ENCODE assay signal across 13 mouse cellular contexts in the genomic region with DNA sequence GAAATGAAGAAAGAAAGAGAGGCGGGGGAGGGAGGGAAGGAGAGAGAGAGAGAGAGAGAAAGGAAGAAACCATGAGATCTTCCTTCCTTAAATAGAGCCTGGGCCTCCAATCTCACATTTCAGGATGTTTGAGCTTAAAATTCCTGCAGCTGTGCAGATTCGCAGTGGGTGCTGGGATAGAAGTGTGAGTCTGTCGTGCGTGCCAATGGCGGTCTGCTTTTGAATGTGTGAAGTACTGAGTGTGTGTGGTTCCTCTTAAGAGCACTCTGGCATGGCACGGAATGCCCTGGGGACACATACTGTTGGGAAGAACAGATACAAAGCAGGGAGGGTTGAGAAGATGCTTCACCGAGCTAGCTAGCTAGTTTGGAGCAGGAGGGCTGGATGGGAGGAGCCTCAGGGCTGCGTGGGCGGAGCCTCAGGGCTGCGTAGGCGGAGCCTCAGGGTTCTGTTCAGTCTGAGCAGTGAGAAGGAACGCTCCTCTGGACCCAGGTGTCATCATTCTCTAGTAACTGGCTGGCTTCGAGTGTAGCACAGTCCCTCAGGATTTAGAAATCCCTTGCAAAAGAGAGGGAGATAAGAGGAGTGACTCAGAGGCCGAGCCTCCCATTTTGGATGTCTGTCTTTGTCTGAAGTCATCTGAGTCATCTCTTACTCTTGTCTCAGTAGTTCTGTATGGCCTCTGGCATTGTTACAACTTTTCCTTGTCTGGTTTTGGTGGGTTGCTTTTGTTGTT. TPM values are rescaled to one million over a fixed set of nuclear protein-coding genes. Genes with fewer than 3 reads are reported as not detected.
A peak's percentile ranks its signal among the peaks of the same experiment; 100 is the strongest.
DNase-seq lines count a peak whose midpoint lies in the region; ATAC-seq and TF ChIP-seq lines count a peak whose summit lies in the region.
"Had no signal": no experiment of that assay in that cellular context is flagged by ENCODE, and none has a peak within 500 bp of the region (broad histone marks: within the 10 kb centered on the region; RNA-seq: fewer than 3 reads in every experiment).

No protein-coding gene starts in this region.

- H3K36me3 ChIP-seq in hindbrain, postnatal 0 days (ENCODE audit: insufficient read depth, low read length): no peaks in the 10 kb centered on the region
- H3K36me3 ChIP-seq in hindbrain, embryonic 10.5 days: no peaks in the 10 kb centered on the region
- H3K36me3 ChIP-seq: neural tube, embryonic 12.5 days had no signal

- WGBS in hindbrain, postnatal 0 days: 58% methylated on average over 14 of the region's 14 CpGs
- 66% methylated on average over 14 of the region's 14 CpGs for WGBS in hindbrain, embryonic 10.5 days

- H3K9ac ChIP-seq in hindbrain, postnatal 0 days (replicated peaks; ENCODE audit: low read length): no peak overlapping the region
- H3K9ac ChIP-seq: neural tube, embryonic 12.5 days had no signal

- intact Hi-C loops in heart, postnatal 36 days (cut with DNase I): no loop called here

- H3K4me3 ChIP-seq in hindbrain, postnatal 0 days (ENCODE audit: low read length): no peak overlapping the region
- H3K4me3 ChIP-seq in hindbrain, embryonic 10.5 days: no peak overlapping the region
- H3K4me3 ChIP-seq: neural tube, embryonic 12.5 days had no signal

- ATAC-seq in hindbrain, postnatal 0 days: peak; percentile 61; the same call in 1 of the 2 replicates

- TF ChIP-seq CTCF in hindbrain, postnatal 0 days (IDR thresholded peaks at IDR 0.05; ENCODE audit: low read depth): no peak

- H3K27me3 ChIP-seq in hindbrain, postnatal 0 days (ENCODE audit: insufficient read depth, low read length): no peaks in the 10 kb centered on the region
- no peaks in the 10 kb centered on the region for H3K27me3 ChIP-seq in hindbrain, embryonic 10.5 days (ENCODE audit: insufficient read depth, poor library complexity, severe bottlenecking)
- H3K27me3 ChIP-seq: neural tube, embryonic 12.5 days had no signal

- no peak overlapping the region for H3K4me2 ChIP-seq in hindbrain, postnatal 0 days (ENCODE audit: low read depth, low read length)
- H3K4me2 ChIP-seq: neural tube, embryonic 12.5 days had no signal

- no peaks in the 10 kb centered on the region for H3K4me1 ChIP-seq in hindbrain, postnatal 0 days (ENCODE audit: insufficient read depth, low read length)
- H3K4me1 ChIP-seq in hindbrain, embryonic 10.5 days (replicated peaks): no peaks in the 10 kb centered on the region
- H3K4me1 ChIP-seq: neural tube, embryonic 12.5 days had no signal

- no peaks in the 10 kb centered on the region for H3K9me3 ChIP-seq in hindbrain, postnatal 0 days (ENCODE audit: low read length)
- 0 out of 2 replicates have a peak, but pooled peaks cover 6% of the 10 kb centered on the region for H3K9me3 ChIP-seq in hindbrain, embryonic 10.5 days

- peak; percentile 12 for DNase-seq in hindbrain, postnatal 0 days (ENCODE audit: low spot score)
- DNase-seq in hindbrain, embryonic 10.5 days (ENCODE audit: low spot score): no peak
- DNase-seq in 416B (ENCODE audit: low read depth): peak; percentile 85
- peak; percentile 77 for DNase-seq in Muller cell, postnatal 12 days (ENCODE audit: inconsistent ontology term)
- peak; percentile 29 for DNase-seq in induced T-regulatory cell, adult 2 months (ENCODE audit: low read depth)
- no peak for DNase-seq in left cerebral cortex, adult 11 months (ENCODE audit: low spot score)
- DNase-seq in layer of hippocampus, postnatal 25 days (ENCODE audit: extremely low spot score in 1 of 2, low spot score in 1 of 2): no peak
- no peak for DNase-seq in heart, postnatal 36 days
- DNase-seq: cerebellum, postnatal 10 days; kidney, adult 8-10 months; thymus, postnatal 4 days had no signal

- H3K27ac ChIP-seq in hindbrain, postnatal 0 days: no peak overlapping the region
- H3K27ac ChIP-seq in hindbrain, embryonic 10.5 days: no peak overlapping the region
- H3K27ac ChIP-seq: macrophage; neural tube, embryonic 12.5 days had no signal

RNA-seq across cellular contexts. Expression of gene Irgc1, which starts 3.1 kb away (rescaled TPM):
- not detected in 2 replicates for total RNA-seq in hindbrain, postnatal 0 days (2014; rRNA removed)
- not detected in 2 replicates for polyA plus RNA-seq in hindbrain, postnatal 0 days (2015; fragmentation: Nextera tagmentation; extraction: Ambion mirVana)
- not detected in 2 replicates for polyA plus RNA-seq in hindbrain, embryonic 10.5 days (2016; fragmentation: Nextera tagmentation; extraction: Ambion mirVana)
- not detected for total RNA-seq in layer of hippocampus, postnatal 25 days (2021)
- not detected for total RNA-seq in heart, postnatal 36 days (2021)
- polyA plus RNA-seq: macrophage; neural tube, embryonic 12.5 days had no signal

RNA-seq across cellular contexts. Expression of gene Plaur, which starts 13.3 kb away (rescaled TPM):
- 3.0 and 4.8 TPM in 2 replicates for total RNA-seq in hindbrain, postnatal 0 days (2014; rRNA removed)
- 1.3 and 1.4 TPM in 2 replicates for polyA plus RNA-seq in hindbrain, postnatal 0 days (2015; fragmentation: Nextera tagmentation; extraction: Ambion mirVana)
- polyA plus RNA-seq in hindbrain, embryonic 10.5 days (2016; fragmentation: Nextera tagmentation; extraction: Ambion mirVana): 0.77 and 1.9 TPM in 2 replicates
- 1 to 10 TPM in 1 of 2 experiments, under 1 TPM in 1; 0.40 to 1.0 TPM for total RNA-seq in layer of hippocampus, postnatal 25 days (2021)
- 1 to 10 TPM; 1.9 to 3.3 TPM for total RNA-seq in heart, postnatal 36 days (2021)

RNA-seq across cellular contexts. Expression of gene Cadm4, which starts 32.9 kb away (rescaled TPM):
- total RNA-seq in hindbrain, postnatal 0 days (2014; rRNA removed): 423 and 447 TPM in 2 replicates
- 97.9 and 101 TPM in 2 replicates for polyA plus RNA-seq in hindbrain, postnatal 0 days (2015; fragmentation: Nextera tagmentation; extraction: Ambion mirVana)
- polyA plus RNA-seq in hindbrain, embryonic 10.5 days (2016; fragmentation: Nextera tagmentation; extraction: Ambion mirVana): 12.1 and 38.6 TPM in 2 replicates
- 100 to 1,000 TPM; 156 to 179 TPM for total RNA-seq in layer of hippocampus, postnatal 25 days (2021)
- total RNA-seq in heart, postnatal 36 days (2021): 10 to 100 TPM; 13.1 to 13.6 TPM
- polyA plus RNA-seq: macrophage had no signal

RNA-seq across cellular contexts. Expression of gene Smg9, which starts 49.5 kb away (rescaled TPM):
- 34.5 and 52.3 TPM in 2 replicates for total RNA-seq in hindbrain, postnatal 0 days (2014; rRNA removed)
- 27.4 and 29.7 TPM in 2 replicates for polyA plus RNA-seq in hindbrain, postnatal 0 days (2015; fragmentation: Nextera tagmentation; extraction: Ambion mirVana)
- 27.4 and 32.7 TPM in 2 replicates for polyA plus RNA-seq in hindbrain, embryonic 10.5 days (2016; fragmentation: Nextera tagmentation; extraction: Ambion mirVana)
- 10 to 100 TPM; 32.9 to 37.9 TPM for total RNA-seq in layer of hippocampus, postnatal 25 days (2021)
- 1 to 10 TPM; 7.1 to 9.6 TPM for total RNA-seq in heart, postnatal 36 days (2021)

RNA-seq across cellular contexts. Expression of gene Zfp428, which starts 57.9 kb away (rescaled TPM):
- total RNA-seq in hindbrain, postnatal 0 days (2014; rRNA removed): 138 and 152 TPM in 2 replicates
- polyA plus RNA-seq in hindbrain, postnatal 0 days (2015; fragmentation: Nextera tagmentation; extraction: Ambion mirVana): 219 and 222 TPM in 2 replicates
- 109 and 150 TPM in 2 replicates for polyA plus RNA-seq in hindbrain, embryonic 10.5 days (2016; fragmentation: Nextera tagmentation; extraction: Ambion mirVana)
- 10 to 100 TPM; 39.8 to 45.0 TPM for total RNA-seq in layer of hippocampus, postnatal 25 days (2021)
- total RNA-seq in heart, postnatal 36 days (2021): 10 to 100 TPM; 11.5 to 13.8 TPM

Comparison
In these comparisons a context has a peak if more than half of its experiments do, and no peak if none do; other contexts are left out.
1. DNase-seq: peak in hindbrain, postnatal 0 days (single experiment), 416B (single experiment), Muller cell, postnatal 12 days (single experiment) and induced T-regulatory cell, adult 2 months (single experiment); none in hindbrain, embryonic 10.5 days (single experiment), left cerebral cortex, adult 11 months (single experiment), layer of hippocampus, postnatal 25 days (0 of 2) and heart, postnatal 36 days (0 of 2).
2. RNA of gene Cadm4, which starts 32.9 kb away (total RNA-seq): 423 to 447 TPM in hindbrain, postnatal 0 days and 156 to 179 TPM in layer of hippocampus, postnatal 25 days; 13.1 to 13.6 TPM in heart, postnatal 36 days; every median in the first group is over 10 times any median in the second.